Mouse (Mus musculus) liver, adult 2 months (tissue): ENCODE data around the gene Sdk2. TPM values are rescaled to one million over a fixed set of nuclear protein-coding genes. Genes with fewer than 3 reads are reported as not detected.

Experiments used
- DNase-seq: peaks from one replicate; pipeline ENCODE4 v3.0.0-alpha.2; 2011; ENCODE audit warnings: low read depth, low spot score; ENCODE audit errors: extremely low read depth
- H3K27ac ChIP-seq: fragments of 200-500 bp; replicated peaks from 2 replicates; pipeline ENCODE4 v1.5.1; 2012; ENCODE audit warnings: low read depth, mild to moderate bottlenecking, control low read depth, inconsistent platforms, low read length; ENCODE audit not compliant: insufficient read depth
- H3K27me3 ChIP-seq: fragments of 200-500 bp; 2 replicates; pipeline ENCODE4 v1.6.1; 2012; ENCODE audit warnings: mild to moderate bottlenecking, moderate library complexity, low read length, inconsistent platforms; ENCODE audit not compliant: control insufficient read depth, insufficient read depth
- H3K36me3 ChIP-seq: fragments of 200-500 bp; 2 replicates; pipeline ENCODE4 v1.6.1; 2012; ENCODE audit warnings: low read length, inconsistent platforms; ENCODE audit not compliant: control insufficient read depth, insufficient read depth
- H3K4me1 ChIP-seq: fragments of 200-500 bp; 2 replicates; pipeline ENCODE4 v1.6.1; 2011; ENCODE audit warnings: low read length; ENCODE audit not compliant: control insufficient read depth, insufficient read depth
- H3K4me3 ChIP-seq: fragments of 200-500 bp; 2 replicates; pipeline ENCODE4 v1.5.1; 2011; ENCODE audit warnings: low read depth, mild to moderate bottlenecking, control low read depth, low read length, moderate library complexity; ENCODE audit not compliant: insufficient read depth
- H3K79me2 ChIP-seq: fragments of 200-500 bp; 2 replicates; pipeline ENCODE4 v1.6.1; 2012; ENCODE audit warnings: inconsistent platforms, mild to moderate bottlenecking, low read length, moderate library complexity; ENCODE audit not compliant: control insufficient read depth, insufficient read depth
- H3K9ac ChIP-seq: fragments of 200-500 bp; 2 replicates; pipeline ENCODE4 v1.6.1; 2012; ENCODE audit warnings: low read depth, mild to moderate bottlenecking, control low read depth, inconsistent platforms, low read length
- CTCF ChIP-seq: fragments of 200-500 bp; IDR thresholded peaks from 2 replicates; pipeline ENCODE4 v1.5.1; 2011; ENCODE audit warnings: low read depth, low read length, control low read depth
- POLR2A ChIP-seq: fragments of 200-500 bp; IDR thresholded peaks from 2 replicates; pipeline ENCODE4 v1.6.1; 2011; ENCODE audit warnings: low read length, control low read depth; ENCODE audit not compliant: insufficient read depth; ENCODE audit errors: extremely low read depth
- WGBS: fragments of 180-500 bp; shearing (Covaris S2); methylation state at CpG from one replicate; pipeline ENCODE4 v1.1.7; 2018; 5-methylcytosine and 5-hydroxymethylcytosine counted together
- polyA plus RNA-seq: library from polyadenylated mRNA; depleted of rRNA; stranded (reverse); fragments of >200 nt; gene quantifications from 2 replicates; pipeline ENCODE4 v1.2.3, GENCODE M21; 2012
- total RNA-seq: library from RNA; depleted of rRNA; stranded (reverse); fragments of >200 nt; gene quantifications from 2 replicates; pipeline ENCODE4 v1.2.3, GENCODE M21; 2014

The Sdk2 gene
- total and polyA plus RNA-seq, 2 experiments, result 0.07 to 0.28 TPM

- 94% methylated on average over 11 of the region's 11 CpGs for WGBS
- no peak overlapping the region for H3K27ac ChIP-seq
Observed at GRCm38 (mm10) chr11:113842879-113843278, 224.0 kb downstream of the Sdk2 start.

GRCm38 (mm10) chr11:113831608-113832007 lies 235.2 kb downstream of the Sdk2 start:
- H3K4me3 ChIP-seq, result no peak overlapping the region
- H3K9ac ChIP-seq, result no peak overlapping the region
- no peaks in the 10 kb centered on the region for H3K27me3 ChIP-seq
- TF ChIP-seq CTCF (no peak), POLR2A (no peak)
- H3K27ac ChIP-seq, result no peak overlapping the region
- H3K4me1 ChIP-seq, result no peaks in the 10 kb centered on the region
- H3K36me3 ChIP-seq, result no peaks in the 10 kb centered on the region
- WGBS, result 89% methylated on average over 6 of the region's 6 CpGs
- no peaks in the 10 kb centered on the region for H3K79me2 ChIP-seq
- no peak for DNase-seq

More at GRCm38 (mm10) chr11:113842879-113843278, 224.0 kb downstream of the Sdk2 start:
- no peak for TF ChIP-seq POLR2A
- no peak for TF ChIP-seq CTCF
- H3K36me3 ChIP-seq, result no peaks in the 10 kb centered on the region
- no peak overlapping the region for H3K9ac ChIP-seq
- no peaks in the 10 kb centered on the region for H3K27me3 ChIP-seq
- H3K4me3 ChIP-seq, result no peak overlapping the region
- DNase-seq, result no peak
- H3K4me1 ChIP-seq, result no peaks in the 10 kb centered on the region
- H3K79me2 ChIP-seq, result no peaks in the 10 kb centered on the region

GRCm38 (mm10) chr11:113828081-113828554 lies 238.7 kb downstream of the Sdk2 start:
- no peaks in the 10 kb centered on the region for H3K27me3 ChIP-seq
- no peaks in the 10 kb centered on the region for H3K4me1 ChIP-seq
- WGBS, result 61% methylated on average over 24 of the region's 24 CpGs
- TF ChIP-seq POLR2A, result no peak
- no peak for TF ChIP-seq CTCF
- no peak for DNase-seq
- no peak overlapping the region for H3K9ac ChIP-seq
- no peaks in the 10 kb centered on the region for H3K79me2 ChIP-seq
- no peaks in the 10 kb centered on the region for H3K36me3 ChIP-seq
- H3K27ac ChIP-seq, result no peak overlapping the region
- no peak overlapping the region for H3K4me3 ChIP-seq

- Histone ChIP-seq H3K36me3 (no peaks in the 10 kb centered on the region), H3K4me1 (no peaks in the 10 kb centered on the region), H3K9ac (no peak overlapping the region), H3K27ac (no peak overlapping the region), H3K27me3 (no peaks in the 10 kb centered on the region), H3K79me2 (no peaks in the 10 kb centered on the region), H3K4me3 (no peak overlapping the region)
- no peak for DNase-seq
- WGBS, result 83% methylated on average over 10 of the region's 10 CpGs
- no peak for TF ChIP-seq POLR2A
- no peak for TF ChIP-seq CTCF
Observed at GRCm38 (mm10) chr11:113820005-113820404, 246.8 kb downstream of the Sdk2 start.

GRCm38 (mm10) chr11:113819001-113819400 lies 247.8 kb downstream of the Sdk2 start:
- H3K27me3 ChIP-seq, result no peaks in the 10 kb centered on the region
- TF ChIP-seq POLR2A (no peak), CTCF (no peak)
- 39% methylated on average over 1 of the region's 1 CpGs for WGBS
- H3K27ac ChIP-seq, result no peak overlapping the region
- no peak overlapping the region for H3K9ac ChIP-seq
- H3K4me1 ChIP-seq, result no peaks in the 10 kb centered on the region
- H3K79me2 ChIP-seq, result no peaks in the 10 kb centered on the region
- no peak for DNase-seq
- no peaks in the 10 kb centered on the region for H3K36me3 ChIP-seq
- H3K4me3 ChIP-seq, result no peak overlapping the region

- no peak for DNase-seq
- H3K79me2 ChIP-seq, result no peaks in the 10 kb centered on the region
- H3K36me3 ChIP-seq, result no peaks in the 10 kb centered on the region
- TF ChIP-seq CTCF (no peak), POLR2A (no peak)
- no peak overlapping the region for H3K4me3 ChIP-seq
- H3K27me3 ChIP-seq, result no peaks in the 10 kb centered on the region
- WGBS, result 65% methylated on average over 12 of the region's 12 CpGs
- H3K9ac ChIP-seq, result no peak overlapping the region
- H3K27ac ChIP-seq, result no peak overlapping the region
- no peaks in the 10 kb centered on the region for H3K4me1 ChIP-seq
Observed at GRCm38 (mm10) chr11:113816971-113817548, 249.8 kb downstream of the Sdk2 start.
